Mouse (Mus musculus) kidney, postnatal 0 days (tissue): ENCODE data around the gene Ccnd3. TPM values are rescaled to one million over a fixed set of nuclear protein-coding genes. Genes with fewer than 3 reads are reported as not detected.

Experiments used
- ATAC-seq: fragments of 200-750 bp; cut with Nextera tagmentation; replicated peaks from 2 replicates; pipeline ENCODE4 v1.8.0; 2017; ENCODE audit warnings: low read depth, moderate number of reproducible peaks, moderate TSS enrichment, moderate library complexity; ENCODE audit not compliant: low FRiP score
- DNase-seq: peaks from one replicate; pipeline ENCODE4 v3.0.0-alpha.2; 2016; ENCODE audit warnings: low spot score
- H3K27ac ChIP-seq: fragments of 300-500 bp; sonication (generic); 2 replicates; pipeline ENCODE4 v1.5.1; 2014; ENCODE audit warnings: mild to moderate bottlenecking
- H3K27me3 ChIP-seq: fragments of 300-500 bp; sonication (generic); 2 replicates; pipeline ENCODE4 v1.6.1; 2014; ENCODE audit warnings: low read length, mixed read lengths; ENCODE audit not compliant: insufficient read depth
- H3K36me3 ChIP-seq: fragments of 300-500 bp; sonication (generic); 2 replicates; pipeline ENCODE4 v1.6.1; 2014; ENCODE audit warnings: low read length, mixed read lengths; ENCODE audit not compliant: insufficient read depth
- H3K4me1 ChIP-seq: fragments of 300-500 bp; sonication (generic); replicated peaks from 2 replicates; pipeline ENCODE4 v1.6.1; 2014; ENCODE audit warnings: antibody characterized with exemption, low read length, mixed read lengths; ENCODE audit not compliant: insufficient read depth
- H3K4me2 ChIP-seq: fragments of 300-500 bp; sonication (generic); 2 replicates; pipeline ENCODE4 v1.6.1; 2014; ENCODE audit warnings: mild to moderate bottlenecking, low read length, moderate library complexity, mixed read lengths
- H3K4me3 ChIP-seq: fragments of 300-500 bp; sonication (generic); replicated peaks from 2 replicates; pipeline ENCODE4 v1.5.1; 2014; ENCODE audit warnings: low read depth, low read length
- H3K9ac ChIP-seq: fragments of 300-500 bp; sonication (generic); 2 replicates; pipeline ENCODE4 v1.6.1; 2014; ENCODE audit warnings: low read depth, low read length
- H3K9me3 ChIP-seq: fragments of 300-500 bp; sonication (generic); replicated peaks from 2 replicates; pipeline ENCODE4 v1.6.1; 2016; ENCODE audit warnings: low read length, inconsistent platforms, mixed read lengths
- CTCF ChIP-seq: IDR thresholded peaks from 2 replicates; pipeline ENCODE4 v1.5.1; 2016; ENCODE audit warnings: antibody characterized with exemption, low read depth, mild to moderate bottlenecking, moderate library complexity
- WGBS: fragments of 180-500 bp; shearing (Covaris S2); extraction: QIAGEN DNeasy Blood & Tissue Kit; methylation state at CpG from one replicate; pipeline ENCODE4 v1.1.7; 2014; 5-methylcytosine and 5-hydroxymethylcytosine counted together
- polyA plus RNA-seq: library from polyadenylated mRNA; unstranded; fragments of >200 nt; fragmentation: Nextera tagmentation; extraction: Ambion mirVana; gene quantifications from 2 replicates; pipeline ENCODE4 v1.2.1, GENCODE M21; 2015

Ccnd3 gene
- polyA plus RNA-seq, 1 experiment from 2014 or later: 202 TPM

DNA sequence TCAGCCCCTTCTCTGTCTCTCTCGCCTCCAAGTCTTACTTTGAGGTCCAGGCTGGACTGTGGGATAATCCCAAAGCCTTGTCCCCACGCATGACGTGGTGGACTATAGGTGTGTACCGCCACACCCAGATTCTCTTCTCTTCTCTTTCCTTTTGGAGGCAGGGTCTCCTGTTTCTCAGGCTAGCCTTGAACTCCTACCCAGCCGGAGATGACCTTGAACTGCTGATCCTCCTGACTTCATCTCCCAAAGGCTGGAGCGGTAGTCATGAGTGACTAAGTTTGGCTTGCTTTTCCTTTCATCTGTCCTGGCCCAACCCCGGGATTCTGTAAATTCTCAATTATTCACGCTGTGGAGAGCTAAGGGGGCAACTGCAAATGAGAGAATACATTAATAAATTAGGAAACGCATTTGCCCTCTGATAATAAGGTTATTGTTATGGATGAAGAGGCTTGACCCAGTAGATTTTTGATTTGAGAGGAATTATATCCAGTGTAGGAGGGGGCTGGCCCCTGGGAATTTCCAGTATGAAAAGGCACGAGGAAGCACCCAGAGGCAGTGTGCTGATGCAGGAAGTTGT, 64.2 kb downstream of the Ccnd3 start:
- Histone ChIP-seq H3K9ac (no peak overlapping the region), H3K27ac (no peak overlapping the region), H3K4me3 (no peak overlapping the region), H3K4me1 (no peaks in the 10 kb centered on the region), H3K4me2 (no peak overlapping the region), H3K9me3 (no peaks in the 10 kb centered on the region), H3K27me3 (no peaks in the 10 kb centered on the region), H3K36me3 (no peaks in the 10 kb centered on the region)
- no peak for ATAC-seq
- TF ChIP-seq CTCF: no peak
- WGBS: 81% methylated on average over 10 of the region's 10 CpGs
- no peak for DNase-seq

DNA sequence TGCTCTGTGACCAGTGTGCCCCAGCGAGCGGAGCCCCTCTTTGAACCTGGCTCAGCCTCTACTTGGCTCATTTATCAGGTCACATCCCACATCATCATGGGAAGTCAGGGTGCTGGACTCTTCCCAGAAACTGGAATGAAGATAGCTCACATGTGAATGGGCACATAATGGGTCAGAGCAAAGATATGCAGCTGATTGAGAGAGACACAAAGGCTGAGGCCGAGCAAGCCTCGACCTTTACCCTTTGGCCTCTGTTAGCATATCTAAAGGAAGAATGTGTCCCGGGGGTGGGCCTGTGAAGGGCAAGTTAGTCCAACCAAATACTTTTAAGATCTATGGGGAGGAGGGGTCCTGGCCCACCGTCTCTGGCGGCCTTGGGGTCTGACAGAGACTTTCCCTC, 66.8 kb downstream of the Ccnd3 start:
- no peak for TF ChIP-seq CTCF
- 53% methylated on average over 7 of the region's 7 CpGs for WGBS
- Histone ChIP-seq H3K4me2 (no peak overlapping the region), H3K27me3 (no peaks in the 10 kb centered on the region), H3K4me1 (no peaks in the 10 kb centered on the region), H3K4me3 (no peak overlapping the region), H3K36me3 (no peaks in the 10 kb centered on the region), H3K27ac (no peak overlapping the region), H3K9me3 (no peaks in the 10 kb centered on the region), H3K9ac (no peak overlapping the region)
- DNase-seq: no peak
- no peak for ATAC-seq

DNA sequence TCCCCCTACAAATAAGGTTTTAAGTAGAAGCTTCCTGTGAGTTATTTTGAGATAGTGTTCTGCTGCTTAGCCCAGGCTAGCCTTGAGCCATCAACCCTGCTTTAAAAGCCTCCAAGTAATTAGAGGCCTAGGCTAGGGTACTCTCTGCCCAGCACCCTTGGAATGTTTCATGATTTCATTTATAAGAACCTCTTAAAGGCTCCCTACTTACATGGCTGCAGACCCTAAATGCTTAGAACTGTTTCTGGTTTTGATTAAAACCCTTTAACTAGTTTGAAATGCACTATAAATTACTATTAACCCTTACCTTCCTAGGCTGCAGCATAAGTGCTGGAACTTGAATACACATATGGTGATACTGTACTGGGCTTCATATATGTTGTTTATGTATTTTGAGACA, 67.6 kb downstream of the Ccnd3 start:
- no peaks in the 10 kb centered on the region for H3K27me3 ChIP-seq
- no peak for TF ChIP-seq CTCF
- no peaks in the 10 kb centered on the region for H3K9me3 ChIP-seq
- no peak overlapping the region for H3K4me2 ChIP-seq
- H3K4me1 ChIP-seq: no peaks in the 10 kb centered on the region
- ATAC-seq (no peak), DNase-seq (no peak)
- H3K27ac ChIP-seq: no peak overlapping the region
- H3K9ac ChIP-seq: no peak overlapping the region
- H3K36me3 ChIP-seq: no peaks in the 10 kb centered on the region
- no peak overlapping the region for H3K4me3 ChIP-seq

DNA sequence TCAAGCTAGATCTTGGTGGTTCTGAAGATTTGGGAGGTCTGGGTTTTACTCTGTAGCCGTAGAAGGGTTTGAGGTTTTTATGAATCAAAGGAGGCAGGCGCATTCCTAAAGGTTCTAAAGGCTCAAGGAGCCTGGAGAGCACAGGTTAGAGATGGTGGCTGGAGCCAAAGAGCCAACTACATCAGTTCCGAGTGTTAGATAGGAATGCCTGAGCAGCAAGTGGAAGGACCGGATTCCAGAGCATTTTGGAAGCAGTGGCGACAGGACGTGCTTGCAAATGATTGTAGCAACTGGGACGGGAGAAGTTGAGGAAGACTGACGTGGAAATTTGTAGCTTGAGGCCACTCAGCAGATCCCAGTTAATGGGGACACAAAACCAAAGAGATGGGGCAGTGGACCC, 69.2 kb downstream of the Ccnd3 start:
- TF ChIP-seq CTCF: no peak
- Histone ChIP-seq H3K27ac (no peak overlapping the region), H3K9me3 (no peaks in the 10 kb centered on the region), H3K36me3 (no peaks in the 10 kb centered on the region), H3K27me3 (no peaks in the 10 kb centered on the region), H3K4me3 (no peak overlapping the region), H3K4me2 (no peak overlapping the region), H3K9ac (no peak overlapping the region), H3K4me1 (no peaks in the 10 kb centered on the region)
- 68% methylated on average over 8 of the region's 8 CpGs for whole genome bisulfite sequencing
- no peak for ATAC-seq
- no peak for DNase-seq

DNA sequence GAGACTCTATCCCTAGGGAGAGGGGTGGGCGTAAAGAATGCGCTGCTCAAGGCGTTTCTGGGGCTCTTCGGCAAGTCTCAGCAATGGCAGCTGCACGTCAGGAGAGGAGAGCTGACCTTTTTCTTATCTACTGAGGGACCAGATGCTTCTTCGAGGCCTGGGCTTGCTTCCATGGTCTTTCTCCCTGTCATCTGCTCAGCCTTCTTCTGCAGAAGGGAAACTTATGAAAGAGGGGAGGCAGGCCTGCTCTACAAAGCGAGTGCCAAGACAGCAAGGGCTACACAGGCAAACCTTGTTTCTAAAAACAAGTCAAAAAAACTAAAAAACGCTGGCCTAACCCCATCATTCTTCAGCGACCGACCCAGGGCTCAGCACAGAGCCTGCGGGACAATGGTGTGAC, 70.0 kb downstream of the Ccnd3 start:
- no peak overlapping the region for H3K4me2 ChIP-seq
- H3K4me3 ChIP-seq: no peak overlapping the region
- 76% methylated on average over 11 of the region's 11 CpGs for WGBS
- H3K27me3 ChIP-seq: no peaks in the 10 kb centered on the region
- TF ChIP-seq CTCF: no peak
- ATAC-seq (no peak), DNase-seq (no peak)
- H3K4me1 ChIP-seq: no peaks in the 10 kb centered on the region
- H3K27ac ChIP-seq: no peak overlapping the region
- no peak overlapping the region for H3K9ac ChIP-seq
- no peaks in the 10 kb centered on the region for H3K9me3 ChIP-seq
- H3K36me3 ChIP-seq: no peaks in the 10 kb centered on the region

DNA sequence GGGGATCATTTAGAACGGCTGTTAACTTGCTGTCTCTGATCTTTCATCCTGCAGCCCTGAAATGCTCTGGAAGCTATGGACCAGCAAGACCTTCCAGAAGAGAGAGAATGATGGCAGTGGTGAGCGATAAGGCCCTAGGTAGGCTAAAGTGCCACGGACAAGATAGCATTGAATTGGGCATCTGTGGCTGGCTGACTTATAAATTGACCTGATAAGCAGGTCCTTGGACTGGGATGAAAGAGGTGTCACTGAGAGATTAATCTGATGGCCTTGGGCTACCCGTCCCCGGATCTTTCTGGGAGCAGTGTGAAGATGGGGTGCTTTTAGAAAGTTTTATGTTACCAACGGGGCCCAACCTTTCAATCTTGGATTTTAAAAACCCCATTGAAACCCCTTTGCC, 73.8 kb downstream of the Ccnd3 start:
- H3K9ac ChIP-seq: no peak overlapping the region
- TF ChIP-seq CTCF: no peak
- no peaks in the 10 kb centered on the region for H3K36me3 ChIP-seq
- 76% methylated on average over 6 of the region's 6 CpGs for WGBS
- DNase-seq (no peak), ATAC-seq (no peak)
- no peaks in the 10 kb centered on the region for H3K9me3 ChIP-seq
- H3K4me2 ChIP-seq: no peak overlapping the region
- H3K4me3 ChIP-seq: no peak overlapping the region
- H3K27me3 ChIP-seq: no peaks in the 10 kb centered on the region
- no peak overlapping the region for H3K27ac ChIP-seq
- no peaks in the 10 kb centered on the region for H3K4me1 ChIP-seq

DNA sequence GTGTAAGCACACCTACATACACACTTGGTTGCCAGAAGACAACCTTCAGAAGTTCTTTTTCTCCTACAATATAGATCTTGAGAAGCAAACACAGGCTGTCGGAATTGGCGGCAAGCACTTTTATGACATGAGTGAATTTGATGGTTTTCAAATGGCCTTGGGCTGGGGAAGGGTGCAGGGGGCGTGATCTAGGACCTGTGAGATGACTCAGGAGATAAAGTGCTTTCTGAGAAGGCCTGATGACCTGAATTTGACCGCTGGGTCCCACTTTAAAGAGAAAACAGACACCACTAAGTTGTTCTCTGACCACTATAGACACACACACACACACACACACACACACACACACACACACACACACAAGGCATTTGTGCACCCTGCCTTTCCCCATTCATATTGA, 76.1 kb downstream of the Ccnd3 start:
- H3K4me1 ChIP-seq: no peaks in the 10 kb centered on the region
- no peaks in the 10 kb centered on the region for H3K36me3 ChIP-seq
- 81% methylated on average over 4 of the region's 4 CpGs for WGBS
- no peak for ATAC-seq
- TF ChIP-seq CTCF: no peak
- no peaks in the 10 kb centered on the region for H3K9me3 ChIP-seq
- no peak overlapping the region for H3K4me3 ChIP-seq
- H3K4me2 ChIP-seq: no peak overlapping the region
- no peak overlapping the region for H3K9ac ChIP-seq
- no peak for DNase-seq
- H3K27ac ChIP-seq: no peak overlapping the region
- H3K27me3 ChIP-seq: no peaks in the 10 kb centered on the region
